20 mouse cellular contexts compared by ENCODE assay signal in the genomic region with DNA sequence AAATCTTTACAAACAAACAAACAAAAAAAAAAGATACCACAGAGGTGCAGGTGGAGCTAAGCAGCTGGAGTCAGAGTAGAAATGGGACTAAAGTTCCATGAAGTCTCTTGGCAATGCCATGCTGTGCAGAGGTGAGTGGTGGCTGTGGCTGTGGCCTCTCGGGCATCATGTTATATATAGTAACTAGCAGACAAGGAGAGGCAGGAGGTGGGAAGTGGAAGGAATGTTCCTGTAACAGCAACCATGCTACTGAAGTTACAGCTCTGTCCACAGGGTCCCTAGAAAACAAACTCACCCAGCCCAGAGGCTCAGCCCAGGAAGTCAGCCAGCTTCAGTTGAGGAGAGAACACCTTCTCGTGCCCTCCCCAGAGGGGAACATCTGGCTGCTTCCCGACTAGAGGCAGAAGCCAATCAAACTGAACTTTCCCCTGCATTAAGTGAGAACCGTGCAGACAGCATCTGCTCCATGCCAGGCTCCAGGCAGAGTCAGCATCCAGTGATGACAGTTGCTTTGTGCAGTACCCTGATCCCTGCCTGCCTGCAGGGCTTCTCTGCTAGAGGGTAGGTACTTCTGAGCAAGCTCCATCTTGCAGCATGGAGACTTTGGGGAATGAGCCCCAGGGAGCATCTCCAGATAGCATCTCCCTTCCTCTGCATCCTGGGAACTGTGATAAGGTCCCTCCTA.
A peak's percentile ranks its signal among the peaks of the same experiment; 100 is the strongest.
DNase-seq lines count a peak whose midpoint lies in the region; ATAC-seq lines count a peak whose summit lies in the region.
"Had no signal": no experiment of that assay in that cellular context is flagged by ENCODE, and none has a peak within 500 bp of the region (broad histone marks: within the 10 kb centered on the region; RNA-seq: fewer than 3 reads in every experiment).

No protein-coding gene starts in this region.

- intact Hi-C loops in heart, postnatal 36 days (cut with DNase I): no loop called here

- H3K9me3 ChIP-seq in heart, embryonic 12.5 days (replicated peaks): no peaks in the 10 kb centered on the region
- no peaks in the 10 kb centered on the region for H3K9me3 ChIP-seq in neural tube, embryonic 13.5 days
- H3K9me3 ChIP-seq in heart, embryonic 15.5 days (replicated peaks): no peaks in the 10 kb centered on the region
- H3K9me3 ChIP-seq in midbrain, embryonic 16.5 days (replicated peaks; ENCODE audit: control insufficient read depth, low read length, poor library complexity, severe bottlenecking): no peaks in the 10 kb centered on the region
- H3K9me3 ChIP-seq: stomach, embryonic 15.5 days had no signal

- no peak for DNase-seq in heart, postnatal 36 days
- DNase-seq in neural tube, embryonic 10.5 days (ENCODE audit: extremely low spot score, low spot score): no peak
- DNase-seq in urinary bladder, postnatal 25 days (ENCODE audit: low spot score): no peak
- DNase-seq in thymus, postnatal 14 days: no peak
- DNase-seq: adrenal gland, postnatal 25 days; cerebellum, adult 9-11 months; embryo, embryonic 11 days; liver; lung, adult 18-20 months; lung, postnatal 36 days; thymus, postnatal 25 days had no signal

- H3K27ac ChIP-seq in heart, embryonic 12.5 days (ENCODE audit: poor library complexity, severe bottlenecking): peak overlapping the region; percentile 60
- no peak overlapping the region for H3K27ac ChIP-seq in neural tube, embryonic 13.5 days (replicated peaks)
- peak overlapping the region; percentile 77 for H3K27ac ChIP-seq in heart, embryonic 15.5 days
- H3K27ac ChIP-seq in midbrain, embryonic 16.5 days (ENCODE audit: low read length): no peak overlapping the region
- H3K27ac ChIP-seq: kidney, postnatal 0 days; left cerebral cortex, adult 2 months; stomach, embryonic 15.5 days had no signal

- 7% methylated on average over 4 of the region's 4 CpGs for WGBS in heart, embryonic 12.5 days
- 47% methylated on average over 4 of the region's 4 CpGs for WGBS in neural tube, embryonic 13.5 days
- WGBS in heart, embryonic 15.5 days: 14% methylated on average over 4 of the region's 4 CpGs
- 31% methylated on average over 4 of the region's 4 CpGs for WGBS in midbrain, embryonic 16.5 days

- 0 out of 2 replicates have a peak, but pooled peaks cover 17% of the 10 kb centered on the region for H3K27me3 ChIP-seq in heart, embryonic 12.5 days (replicated peaks)
- peaks cover 41% of the 10 kb centered on the region for H3K27me3 ChIP-seq in neural tube, embryonic 13.5 days
- peaks cover 16% of the 10 kb centered on the region; the same call in 1 of the 2 replicates for H3K27me3 ChIP-seq in heart, embryonic 15.5 days
- no peaks in the 10 kb centered on the region; the same call in 1 of the 2 replicates for H3K27me3 ChIP-seq in midbrain, embryonic 16.5 days (ENCODE audit: control insufficient read depth, insufficient read depth, low read depth, low read length)
- H3K27me3 ChIP-seq: stomach, embryonic 15.5 days had no signal

- no peak for ATAC-seq in heart, embryonic 12.5 days (ENCODE audit: insufficient number of reproducible peaks, low FRiP score)
- no peak for ATAC-seq in neural tube, embryonic 13.5 days (ENCODE audit: low read depth)
- peak; percentile 79 for ATAC-seq in heart, embryonic 15.5 days (replicated peaks; ENCODE audit: insufficient number of reproducible peaks, insufficient read depth, low FRiP score, low read depth)
- ATAC-seq in midbrain, embryonic 16.5 days: peak; percentile 33; the same call in 1 of the 2 replicates
- ATAC-seq: intestine, embryonic 16.5 days had no signal

- peak overlapping the region; percentile 6; the same call in 1 of the 2 replicates for H3K4me2 ChIP-seq in heart, embryonic 12.5 days
- H3K4me2 ChIP-seq in neural tube, embryonic 13.5 days: no peak overlapping the region
- H3K4me2 ChIP-seq in heart, embryonic 15.5 days: peak overlapping the region; percentile 28
- no peak overlapping the region for H3K4me2 ChIP-seq in midbrain, embryonic 16.5 days (ENCODE audit: low read length)
- H3K4me2 ChIP-seq: stomach, embryonic 15.5 days had no signal

- no peak overlapping the region for H3K4me3 ChIP-seq in heart, embryonic 12.5 days
- no peak overlapping the region for H3K4me3 ChIP-seq in neural tube, embryonic 13.5 days
- no peak overlapping the region for H3K4me3 ChIP-seq in heart, embryonic 15.5 days
- H3K4me3 ChIP-seq in midbrain, embryonic 16.5 days (ENCODE audit: low read depth, low read length): no peak overlapping the region
- H3K4me3 ChIP-seq: erythroblast, embryonic 14.5 days; left cerebral cortex, adult 2 months; stomach, embryonic 15.5 days had no signal

- no peak overlapping the region for H3K9ac ChIP-seq in heart, embryonic 12.5 days
- H3K9ac ChIP-seq in neural tube, embryonic 13.5 days: 0 out of 2 replicates have a peak overlapping the region, but pooled peaks have one; percentile 8
- no peak overlapping the region for H3K9ac ChIP-seq in heart, embryonic 15.5 days
- no peak overlapping the region for H3K9ac ChIP-seq in midbrain, embryonic 16.5 days (ENCODE audit: low read depth, low read length)
- H3K9ac ChIP-seq: stomach, embryonic 15.5 days had no signal

- H3K4me1 ChIP-seq in heart, embryonic 12.5 days (replicated peaks): peaks cover 14% of the 10 kb centered on the region
- H3K4me1 ChIP-seq in neural tube, embryonic 13.5 days (replicated peaks): peaks cover 32% of the 10 kb centered on the region
- peaks cover 27% of the 10 kb centered on the region for H3K4me1 ChIP-seq in heart, embryonic 15.5 days (replicated peaks)
- peaks cover 12% of the 10 kb centered on the region for H3K4me1 ChIP-seq in midbrain, embryonic 16.5 days (ENCODE audit: control insufficient read depth, insufficient read depth, low read length)

- H3K36me3 ChIP-seq in heart, embryonic 12.5 days: no peaks in the 10 kb centered on the region
- H3K36me3 ChIP-seq in neural tube, embryonic 13.5 days: no peaks in the 10 kb centered on the region
- no peaks in the 10 kb centered on the region for H3K36me3 ChIP-seq in heart, embryonic 15.5 days
- H3K36me3 ChIP-seq in midbrain, embryonic 16.5 days (ENCODE audit: control insufficient read depth, insufficient read depth, low read length): no peaks in the 10 kb centered on the region
- H3K36me3 ChIP-seq: stomach, embryonic 15.5 days had no signal

Comparison
In these comparisons a context has a peak if more than half of its experiments do, and no peak if none do; other contexts are left out.
1. ATAC-seq: peak in heart, embryonic 15.5 days (single experiment) and midbrain, embryonic 16.5 days (single experiment); none in heart, embryonic 12.5 days (single experiment) and neural tube, embryonic 13.5 days (single experiment).
2. H3K27ac ChIP-seq: peak in heart, embryonic 12.5 days (single experiment) and heart, embryonic 15.5 days (single experiment); none in neural tube, embryonic 13.5 days (single experiment) and midbrain, embryonic 16.5 days (single experiment).
3. H3K4me2 ChIP-seq: peak in heart, embryonic 12.5 days (single experiment) and heart, embryonic 15.5 days (single experiment); none in neural tube, embryonic 13.5 days (single experiment) and midbrain, embryonic 16.5 days (single experiment).